Mouse (Mus musculus): ENCODE data around the gene Col2a1. TPM values are rescaled to one million over a fixed set of nuclear protein-coding genes. Genes with fewer than 3 reads are reported as not detected.

Gene Col2a1
- total RNA-seq, 1 experiment from 2014 or later = 0.09 TPM

DNA sequence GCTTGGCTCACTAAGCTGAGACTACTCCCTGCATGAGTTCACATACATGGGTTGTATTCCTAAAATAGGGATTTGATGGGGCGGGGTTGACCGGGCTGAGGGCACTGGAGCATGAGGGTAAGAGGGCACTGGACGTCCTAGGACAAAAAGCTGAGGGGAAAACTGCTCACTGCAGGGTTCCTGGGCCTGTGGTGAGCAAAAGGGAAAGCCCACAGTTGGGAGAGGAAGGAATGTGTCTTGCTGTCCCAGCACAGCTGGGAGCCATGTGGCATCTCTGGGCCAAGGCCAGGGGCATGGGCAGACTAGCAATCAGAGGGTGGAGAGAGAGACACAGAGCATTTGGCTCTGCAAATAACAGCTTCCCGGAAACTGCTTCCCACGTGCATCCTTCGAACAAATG, 65.9 kb downstream of the Col2a1 start:
- no peak for ATAC-seq (replicated peaks; ENCODE audit: low read depth, poor library complexity, severe bottlenecking)

DNA sequence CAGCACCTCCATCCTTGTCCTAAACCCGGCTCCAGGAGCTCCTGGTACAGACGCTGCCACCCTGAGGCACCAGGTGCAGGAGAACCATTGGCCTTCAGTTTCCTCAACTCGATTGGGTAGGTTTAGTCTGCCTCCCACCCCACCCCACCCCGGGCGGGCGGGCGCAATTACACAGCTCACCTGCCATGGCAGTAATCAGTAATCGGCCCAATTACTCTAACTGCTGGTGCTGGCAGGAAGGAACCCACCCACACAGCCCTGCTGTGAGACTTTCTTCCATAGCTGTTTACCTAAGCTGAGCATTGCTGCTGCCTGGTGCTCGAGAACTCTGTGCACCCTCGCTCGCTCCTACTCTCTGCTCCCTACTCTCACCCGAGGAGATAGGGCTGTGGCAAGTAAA, 72.1 kb downstream of the Col2a1 start:
- no peak for ATAC-seq (replicated peaks; ENCODE audit: low read depth, poor library complexity, severe bottlenecking)

DNA sequence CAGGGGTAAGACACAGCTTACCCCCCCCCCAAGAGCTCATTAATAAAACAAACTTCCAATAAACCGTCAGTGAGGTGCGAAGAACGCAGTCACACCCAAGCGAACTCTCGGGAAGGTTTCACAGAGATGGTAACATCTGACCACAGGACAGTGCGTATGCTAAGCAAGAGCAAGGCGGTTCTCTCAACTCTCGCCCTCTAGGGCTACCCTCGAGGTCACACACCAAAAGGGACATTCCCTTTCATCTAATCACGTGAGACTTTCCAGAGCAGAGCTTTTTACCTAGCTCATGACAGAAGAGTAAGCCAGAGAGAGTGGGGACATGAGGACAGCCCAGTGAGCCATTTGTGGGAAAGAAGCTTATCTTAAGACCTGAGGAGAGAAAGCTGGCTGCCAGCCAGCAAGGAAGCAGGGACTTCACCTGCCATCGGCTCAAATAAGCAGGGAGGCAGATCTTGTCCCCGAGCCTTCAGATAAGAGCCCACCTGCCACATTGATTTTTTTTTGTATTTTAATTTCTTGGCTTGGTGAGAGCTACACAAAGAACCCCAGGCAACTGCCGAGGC, 75.2 kb downstream of the Col2a1 start:
- ATAC-seq (replicated peaks; ENCODE audit: low read depth, poor library complexity, severe bottlenecking) = no peak

DNA sequence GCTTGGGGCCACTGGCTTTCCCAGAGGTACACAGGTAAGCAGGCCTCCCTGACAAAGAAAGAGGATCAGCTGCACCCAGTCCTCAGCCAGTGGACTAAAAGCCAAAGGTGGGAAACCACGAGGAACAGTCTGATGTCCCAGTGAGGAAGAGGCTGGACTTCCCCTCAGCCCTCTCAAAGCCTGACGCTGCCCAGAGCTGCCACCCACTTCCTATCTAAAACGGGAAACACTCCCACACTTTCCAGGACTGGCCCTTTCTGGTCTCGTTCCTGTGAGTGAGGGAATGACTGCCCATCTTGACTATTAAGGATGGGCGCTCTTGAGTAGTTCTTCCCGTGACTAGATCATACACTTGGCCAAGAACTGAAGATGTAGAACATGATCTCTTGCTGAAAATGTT, 76.7 kb downstream of the Col2a1 start:
- peak; percentile 76 for ATAC-seq (replicated peaks; ENCODE audit: low read depth, poor library complexity, severe bottlenecking)

DNA sequence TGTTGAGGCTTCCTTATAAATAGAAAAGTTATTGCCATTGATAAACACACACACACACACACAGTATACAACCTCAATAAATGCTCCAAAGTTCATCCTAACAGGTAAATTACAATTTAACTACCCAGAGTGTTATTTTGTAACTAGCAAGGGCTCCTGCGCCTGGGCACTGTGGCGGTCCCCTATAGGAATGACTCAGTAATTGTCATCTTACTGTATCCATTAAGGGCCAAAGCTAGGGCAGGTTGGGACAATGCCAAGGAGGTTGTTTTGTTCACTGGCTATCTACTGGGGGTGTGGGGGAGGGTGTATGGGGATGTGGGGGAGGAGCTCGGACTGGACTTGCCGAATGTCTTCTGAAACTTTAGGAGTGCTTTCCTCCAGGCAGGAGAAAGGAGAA, 77.5 kb downstream of the Col2a1 start:
- no peak for ATAC-seq (replicated peaks; ENCODE audit: low read depth, poor library complexity, severe bottlenecking)

Other genes starting within 250 kb of the Col2a1 start
- 6.1 and 7.5 TPM in 2 replicates for gene Rapgef3, start 236.7 kb downstream of the Col2a1 start, total RNA-seq (2017)
- gene Slc48a1, start 226.2 kb downstream of the Col2a1 start, total RNA-seq (2017) = 55.3 and 57.2 TPM in 2 replicates
- 22.2 and 30.7 TPM in 2 replicates for gene Hdac7, start 160.2 kb downstream of the Col2a1 start, total RNA-seq (2017)
- 3.0 and 3.5 TPM in 2 replicates for gene Vdr, start 94.1 kb downstream of the Col2a1 start, total RNA-seq (2017)
- 26.4 and 40.0 TPM in 2 replicates for gene Tmem106c, start 40.5 kb downstream of the Col2a1 start, total RNA-seq (2017)
- gene Pfkm, start 87.9 kb upstream of the Col2a1 start, total RNA-seq (2017) = 33.3 and 42.2 TPM in 2 replicates
- gene Senp1, start 89.0 kb upstream of the Col2a1 start, total RNA-seq (2017) = 53.2 and 56.1 TPM in 2 replicates
- gene Asb8, start 160.9 kb upstream of the Col2a1 start, total RNA-seq (2017) = 17.7 and 21.9 TPM in 2 replicates
- gene Ccdc184, start 162.5 kb upstream of the Col2a1 start, total RNA-seq (2017) = not detected in 2 replicates
- gene Olfr288, start 190.8 kb upstream of the Col2a1 start, total RNA-seq (2017) = not detected in 2 replicates
- gene Gm44579, start 216.3 kb upstream of the Col2a1 start, total RNA-seq (2017) = not detected in 2 replicates
- not detected in 2 replicates for gene Olfr287, start 216.4 kb upstream of the Col2a1 start, total RNA-seq (2017)
- gene Olfr286, start 229.8 kb upstream of the Col2a1 start, total RNA-seq (2017) = not detected in 2 replicates